Mouse (Mus musculus) stomach, embryonic 15.5 days (tissue): ENCODE data around the gene Tspear. TPM values are rescaled to one million over a fixed set of nuclear protein-coding genes. Genes with fewer than 3 reads are reported as not detected.
"Not testable (repeated sequence)": the region's sequence is repeated elsewhere in the genome, so short reads cannot be mapped to it uniquely, and the experiment has no call there.

Source experiments
- ATAC-seq: fragments of 200-750 bp; cut with Nextera tagmentation; 2 replicates; pipeline ENCODE4 v1.8.0; 2017; ENCODE audit warnings: low read depth, moderate number of reproducible peaks, moderate TSS enrichment; ENCODE audit not compliant: insufficient read depth, low FRiP score
- H3K27ac ChIP-seq: fragments of 300-500 bp; sonication (generic); 2 replicates; pipeline ENCODE4 v1.5.1; 2015; ENCODE audit warnings: mild to moderate bottlenecking, inconsistent platforms
- H3K27me3 ChIP-seq: fragments of 300-500 bp; sonication (generic); replicated peaks from 2 replicates; pipeline ENCODE4 v1.6.1; 2015; ENCODE audit warnings: inconsistent platforms
- H3K36me3 ChIP-seq: fragments of 300-500 bp; sonication (generic); 2 replicates; pipeline ENCODE4 v1.6.1; 2015; ENCODE audit warnings: inconsistent platforms
- H3K4me1 ChIP-seq: fragments of 300-500 bp; sonication (generic); 2 replicates; pipeline ENCODE4 v1.6.1; 2015; ENCODE audit warnings: inconsistent platforms
- H3K4me2 ChIP-seq: fragments of 300-500 bp; sonication (generic); 2 replicates; pipeline ENCODE4 v1.6.1; 2015; ENCODE audit warnings: mild to moderate bottlenecking, inconsistent platforms
- H3K4me3 ChIP-seq: fragments of 300-500 bp; sonication (generic); replicated peaks from 2 replicates; pipeline ENCODE4 v1.5.1; 2015; ENCODE audit warnings: inconsistent platforms
- H3K9ac ChIP-seq: fragments of 300-500 bp; sonication (generic); 2 replicates; pipeline ENCODE4 v1.6.1; 2015; ENCODE audit warnings: inconsistent platforms
- H3K9me3 ChIP-seq: fragments of 300-500 bp; sonication (generic); 2 replicates; pipeline ENCODE4 v1.6.1; 2016; ENCODE audit warnings: inconsistent platforms
- WGBS: fragments of 180-500 bp; shearing (Covaris S2); methylation state at CpG from one replicate; pipeline ENCODE4 v1.1.7; 2015; 5-methylcytosine and 5-hydroxymethylcytosine counted together
- polyA plus RNA-seq: library from polyadenylated mRNA; unstranded; fragments of >200 nt; fragmentation: Nextera tagmentation; extraction: Ambion mirVana; gene quantifications from 2 replicates; pipeline ENCODE4 v1.2.1, GENCODE M21; 2015

Tspear gene
- polyA plus RNA-seq, 1 experiment from 2014 or later: 0.85 TPM

DNA sequence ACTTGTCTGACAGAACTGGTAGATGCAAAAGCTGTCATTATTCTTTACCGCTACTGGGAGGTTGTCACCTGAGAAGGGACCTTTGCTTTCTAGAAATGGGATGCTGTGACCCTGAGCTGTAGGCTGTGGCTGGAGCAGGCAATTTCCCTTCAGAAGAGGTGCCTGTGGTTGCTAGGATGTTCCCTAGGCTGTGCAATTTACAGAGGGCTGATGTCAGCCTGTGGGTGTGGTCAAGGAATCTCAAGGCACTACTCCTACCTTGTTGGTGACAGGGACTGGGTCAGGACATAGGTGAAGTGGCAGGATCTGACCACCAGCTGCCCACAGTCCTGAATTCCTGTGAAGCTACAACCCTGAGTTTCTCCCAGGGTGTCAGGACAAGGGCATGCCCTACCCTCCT is 83.4 kb downstream of the Tspear start:
- ATAC-seq: no peak
- no peaks in the 10 kb centered on the region for H3K9me3 ChIP-seq
- no peaks in the 10 kb centered on the region for H3K4me1 ChIP-seq
- H3K4me2 ChIP-seq: no peak overlapping the region
- H3K4me3 ChIP-seq: no peak overlapping the region
- no peak overlapping the region for H3K27ac ChIP-seq
- no peaks in the 10 kb centered on the region for H3K27me3 ChIP-seq
- WGBS: 74% methylated on average over 1 of the region's 1 CpGs
- H3K9ac ChIP-seq: no peak overlapping the region
- H3K36me3 ChIP-seq: no peaks in the 10 kb centered on the region

DNA sequence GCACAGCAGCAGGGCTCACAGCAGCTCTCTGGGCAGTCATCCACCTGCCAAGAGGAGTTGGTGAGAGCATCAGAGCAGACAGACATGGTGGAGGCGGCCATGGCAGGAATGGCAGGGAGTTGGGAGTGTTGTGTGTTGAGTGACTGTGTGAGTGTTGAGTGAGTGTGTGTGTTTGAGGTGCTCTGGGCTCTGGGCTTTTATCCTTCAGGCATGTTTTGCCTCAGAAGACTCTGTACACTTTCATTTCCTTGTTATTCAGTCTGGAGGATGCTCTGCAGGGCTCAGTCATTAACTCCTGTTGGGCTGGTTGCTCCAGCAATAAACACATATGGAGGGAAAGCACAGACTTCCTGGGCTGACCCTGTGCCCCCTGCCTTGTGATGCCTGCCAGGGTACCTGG is 84.9 kb downstream of the Tspear start, which contains the start of gene Gm3238:
TSS of gene Gm3238 (minus strand) at position 101 of the 400 bp plus-strand sequence.
- not testable (repeated sequence) for H3K9me3 ChIP-seq, H3K4me1 ChIP-seq, H3K36me3 ChIP-seq, H3K4me3 ChIP-seq, H3K9ac ChIP-seq, H3K4me2 ChIP-seq, ATAC-seq, H3K27ac ChIP-seq, H3K27me3 ChIP-seq
- WGBS: 75% methylated on average over 1 of the region's 1 CpGs

DNA sequence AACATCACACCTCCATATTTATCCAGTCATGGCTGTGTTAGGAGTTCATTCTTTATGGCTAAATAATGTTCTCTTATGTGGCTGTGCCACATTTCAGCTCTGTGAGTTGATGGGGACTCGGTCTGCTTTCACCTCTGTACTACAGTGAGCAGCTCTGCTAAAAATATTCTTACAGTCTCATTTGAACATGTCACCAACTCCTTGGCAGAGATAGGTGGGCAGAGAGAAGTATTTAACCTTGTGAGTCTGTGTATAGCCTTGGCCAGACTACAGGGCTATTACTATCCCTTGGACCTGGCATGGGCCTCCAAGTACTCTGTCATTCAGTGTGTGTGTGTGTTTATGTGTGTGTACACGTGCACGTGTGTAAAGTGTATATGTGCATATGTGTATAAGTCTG is 85.8 kb downstream of the Tspear start:
- H3K9me3 ChIP-seq, H3K36me3 ChIP-seq, H3K27ac ChIP-seq, H3K4me2 ChIP-seq, H3K4me1 ChIP-seq, H3K4me3 ChIP-seq, ATAC-seq, H3K27me3 ChIP-seq, H3K9ac ChIP-seq: not testable (repeated sequence)
- WGBS: 85% methylated on average over 3 of the region's 3 CpGs

DNA sequence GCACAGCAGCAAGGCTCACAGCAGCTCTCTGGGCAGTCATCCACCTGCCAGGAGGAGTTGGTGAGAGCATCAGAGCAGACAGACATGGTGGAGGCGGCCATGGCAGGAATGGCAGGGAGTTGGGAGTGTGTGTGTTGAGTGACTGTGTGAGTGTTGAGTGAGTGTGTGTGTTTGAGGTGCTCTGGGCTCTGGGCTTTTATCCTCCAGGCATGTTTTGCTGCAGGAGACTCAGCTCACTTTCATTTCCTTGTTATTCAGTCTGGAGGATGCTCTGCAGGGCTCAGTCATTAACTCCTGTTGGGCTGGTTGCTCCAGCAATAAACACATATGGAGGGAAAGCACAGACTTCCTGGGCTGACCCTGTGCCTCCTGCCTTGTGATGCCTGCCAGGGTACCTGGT is 90.5 kb downstream of the Tspear start, which contains the start of gene Gm7138:
TSS of gene Gm7138 (minus strand) at position 101 of the 400 bp plus-strand sequence.
- not testable (repeated sequence) for H3K4me2 ChIP-seq, H3K27ac ChIP-seq, H3K9ac ChIP-seq, ATAC-seq, H3K27me3 ChIP-seq, H3K36me3 ChIP-seq, H3K9me3 ChIP-seq, H3K4me1 ChIP-seq, H3K4me3 ChIP-seq
- WGBS: 76% methylated on average over 1 of the region's 1 CpGs

DNA sequence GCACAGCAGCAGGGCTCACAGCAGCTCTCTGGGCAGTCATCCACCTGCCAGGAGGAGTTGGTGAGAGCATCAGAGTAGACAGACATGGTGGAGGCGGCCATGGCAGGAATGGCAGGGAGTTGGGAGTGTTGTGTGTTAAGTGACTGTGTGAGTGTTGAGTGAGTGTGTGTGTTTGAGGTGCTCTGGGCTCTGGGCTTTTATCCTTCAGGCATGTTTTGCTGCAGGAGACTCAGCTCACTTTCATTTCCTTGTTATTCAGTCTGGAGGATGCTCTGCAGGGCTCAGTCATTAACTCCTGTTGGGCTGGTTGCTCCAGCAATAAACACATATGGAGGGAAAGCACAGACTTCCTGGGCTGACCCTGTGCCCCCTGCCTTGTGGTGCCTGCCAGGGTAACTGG is 96.1 kb downstream of the Tspear start, which contains the start of gene Gm3250:
TSS of gene Gm3250 (minus strand) at position 101 of the 400 bp plus-strand sequence.
- 40% methylated on average over 1 of the region's 1 CpGs for WGBS
- not testable (repeated sequence) for H3K4me2 ChIP-seq, H3K9ac ChIP-seq, H3K27me3 ChIP-seq, H3K9me3 ChIP-seq, H3K27ac ChIP-seq, H3K4me1 ChIP-seq, ATAC-seq, H3K36me3 ChIP-seq, H3K4me3 ChIP-seq

DNA sequence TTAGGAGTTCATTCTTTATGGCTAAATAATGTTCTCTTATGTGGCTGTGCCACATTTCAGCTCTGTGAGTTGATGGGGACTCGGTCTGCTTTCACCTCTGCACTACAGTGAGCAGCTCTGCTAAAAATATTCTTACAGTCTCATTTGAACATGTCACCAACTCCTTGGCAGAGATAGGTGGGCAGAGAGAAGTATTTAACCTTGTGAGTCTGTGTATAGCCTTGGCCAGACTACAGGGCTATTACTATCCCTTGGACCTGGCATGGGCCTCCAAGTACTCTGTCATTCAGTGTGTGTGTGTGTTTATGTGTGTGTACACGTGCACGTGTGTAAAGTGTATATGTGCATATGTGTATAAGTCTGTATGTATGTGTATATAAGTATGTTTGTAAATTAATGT is 97.0 kb downstream of the Tspear start:
- not testable (repeated sequence) for H3K27me3 ChIP-seq, H3K4me2 ChIP-seq, H3K36me3 ChIP-seq, H3K9me3 ChIP-seq, H3K27ac ChIP-seq, H3K9ac ChIP-seq, H3K4me1 ChIP-seq, ATAC-seq, H3K4me3 ChIP-seq
- 70% methylated on average over 3 of the region's 3 CpGs for WGBS

DNA sequence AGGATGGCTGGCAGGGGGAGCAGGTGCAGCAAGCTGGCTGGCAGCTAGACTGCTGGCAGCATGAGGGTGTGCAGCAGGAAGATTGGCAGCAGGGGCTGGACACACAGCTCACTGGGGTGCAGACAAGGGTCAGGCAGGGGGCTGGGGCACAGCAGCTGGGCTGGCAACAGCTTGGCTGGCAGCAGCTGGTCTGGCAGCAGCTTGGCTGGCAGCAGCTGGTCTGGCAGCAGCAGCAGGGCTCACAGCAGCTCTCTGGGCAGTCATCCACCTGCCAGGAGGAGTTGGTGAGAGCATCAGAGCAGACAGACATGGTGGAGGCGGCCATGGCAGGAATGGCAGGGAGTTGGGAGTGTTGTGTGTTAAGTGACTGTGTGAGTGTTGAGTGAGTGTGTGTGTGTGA is 101.5 kb downstream of the Tspear start, which contains the start of gene Gm7137:
TSS of gene Gm7137 (minus strand) at position 325 of the 400 bp plus-strand sequence.
- H3K4me1 ChIP-seq, H3K4me3 ChIP-seq, H3K9me3 ChIP-seq, H3K36me3 ChIP-seq, ATAC-seq, H3K9ac ChIP-seq, H3K4me2 ChIP-seq, H3K27me3 ChIP-seq, H3K27ac ChIP-seq: not testable (repeated sequence)
- WGBS: 36% methylated on average over 1 of the region's 1 CpGs

DNA sequence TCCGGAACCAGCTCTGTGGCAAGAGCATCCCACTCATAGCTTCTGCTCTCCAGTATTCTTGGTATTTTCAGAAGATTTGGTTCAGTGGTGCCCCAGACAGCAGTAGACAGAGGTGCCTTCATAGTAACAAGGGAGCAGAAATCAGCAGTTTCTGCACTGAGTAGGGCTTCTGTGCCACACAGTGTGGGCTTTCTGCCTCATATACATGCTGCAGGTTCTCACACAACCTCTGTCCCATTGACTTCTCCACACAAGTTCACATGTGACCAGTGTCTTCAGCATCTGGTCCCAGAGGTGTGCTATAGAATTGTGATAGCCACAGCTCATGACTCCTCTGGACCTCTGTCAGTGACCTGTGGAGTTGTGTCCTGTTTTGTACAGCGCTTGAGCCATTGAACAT is 102.3 kb downstream of the Tspear start:
- ATAC-seq: no peak
- Histone ChIP-seq H3K9ac (no peak overlapping the region), H3K27ac (no peak overlapping the region), H3K4me1 (no peaks in the 10 kb centered on the region), H3K27me3 (no peaks in the 10 kb centered on the region), H3K4me3 (no peak overlapping the region), H3K4me2 (no peak overlapping the region), H3K9me3 (no peaks in the 10 kb centered on the region), H3K36me3 (no peaks in the 10 kb centered on the region)
- 71% methylated on average over 2 of the region's 2 CpGs for WGBS

DNA sequence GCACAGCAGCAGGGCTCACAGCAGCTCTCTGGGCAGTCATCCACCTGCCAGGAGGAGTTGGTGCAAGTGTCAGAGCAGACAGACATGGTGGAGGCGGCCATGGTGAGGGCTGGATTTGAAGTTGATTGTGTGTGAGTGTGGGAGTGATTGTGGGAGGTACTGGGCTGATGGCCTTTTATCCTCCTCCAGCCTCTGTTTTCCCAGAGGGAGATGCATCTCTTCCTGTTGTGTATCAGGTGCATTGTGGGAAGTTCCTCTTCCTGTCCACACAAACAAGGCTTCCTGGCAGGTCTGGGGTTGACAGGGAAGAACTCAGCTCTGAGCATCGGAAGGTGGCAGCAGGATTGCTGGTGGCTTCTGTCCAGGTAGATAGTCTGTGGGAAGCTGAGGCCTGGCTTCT is 108.6 kb downstream of the Tspear start, which contains the start of gene Gm9639:
TSS of gene Gm9639 (minus strand) at position 101 of the 400 bp plus-strand sequence.
- Histone ChIP-seq H3K27me3 (no peaks in the 10 kb centered on the region), H3K36me3 (no peaks in the 10 kb centered on the region), H3K4me1 (0 out of 2 replicates have a peak, but pooled peaks cover 4% of the 10 kb centered on the region), H3K4me2 (no peak within 1 kb of the TSS), H3K27ac (no peak within 1 kb of the TSS), H3K4me3 (no peak within 1 kb of the TSS), H3K9ac (no peak within 1 kb of the TSS), H3K9me3 (no peaks in the 10 kb centered on the region)
- WGBS: 34% methylated on average over 2 of the region's 2 CpGs
- ATAC-seq: no peak

DNA sequence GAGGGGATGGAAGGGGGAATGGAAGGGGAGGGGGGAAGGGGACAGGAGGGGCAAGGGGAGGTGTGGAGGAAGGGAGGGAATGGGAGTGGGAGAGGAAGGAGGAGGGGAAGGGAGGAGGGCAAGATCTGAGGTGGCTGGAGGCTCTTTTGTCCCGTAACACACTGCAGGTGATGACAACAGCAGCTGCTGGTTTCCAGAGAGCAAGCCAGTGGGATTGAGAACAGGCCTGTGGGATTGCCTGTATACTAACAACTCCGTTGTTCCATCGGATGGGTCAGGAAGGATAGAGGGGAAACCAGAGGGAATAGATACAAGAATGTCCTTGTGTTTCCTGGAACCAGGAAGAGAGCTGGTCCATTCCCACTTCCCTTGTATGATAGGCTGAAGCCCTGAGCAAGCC is 111.3 kb downstream of the Tspear start:
- H3K27ac ChIP-seq: no peak overlapping the region
- 0 out of 2 replicates have a peak, but pooled peaks cover 4% of the 10 kb centered on the region for H3K4me1 ChIP-seq
- no peak overlapping the region for H3K4me2 ChIP-seq
- WGBS: 24% methylated on average over 3 of the region's 3 CpGs
- H3K36me3 ChIP-seq: no peaks in the 10 kb centered on the region
- no peaks in the 10 kb centered on the region for H3K27me3 ChIP-seq
- H3K9me3 ChIP-seq: no peaks in the 10 kb centered on the region
- no peak overlapping the region for H3K4me3 ChIP-seq
- ATAC-seq: no peak
- no peak overlapping the region for H3K9ac ChIP-seq

DNA sequence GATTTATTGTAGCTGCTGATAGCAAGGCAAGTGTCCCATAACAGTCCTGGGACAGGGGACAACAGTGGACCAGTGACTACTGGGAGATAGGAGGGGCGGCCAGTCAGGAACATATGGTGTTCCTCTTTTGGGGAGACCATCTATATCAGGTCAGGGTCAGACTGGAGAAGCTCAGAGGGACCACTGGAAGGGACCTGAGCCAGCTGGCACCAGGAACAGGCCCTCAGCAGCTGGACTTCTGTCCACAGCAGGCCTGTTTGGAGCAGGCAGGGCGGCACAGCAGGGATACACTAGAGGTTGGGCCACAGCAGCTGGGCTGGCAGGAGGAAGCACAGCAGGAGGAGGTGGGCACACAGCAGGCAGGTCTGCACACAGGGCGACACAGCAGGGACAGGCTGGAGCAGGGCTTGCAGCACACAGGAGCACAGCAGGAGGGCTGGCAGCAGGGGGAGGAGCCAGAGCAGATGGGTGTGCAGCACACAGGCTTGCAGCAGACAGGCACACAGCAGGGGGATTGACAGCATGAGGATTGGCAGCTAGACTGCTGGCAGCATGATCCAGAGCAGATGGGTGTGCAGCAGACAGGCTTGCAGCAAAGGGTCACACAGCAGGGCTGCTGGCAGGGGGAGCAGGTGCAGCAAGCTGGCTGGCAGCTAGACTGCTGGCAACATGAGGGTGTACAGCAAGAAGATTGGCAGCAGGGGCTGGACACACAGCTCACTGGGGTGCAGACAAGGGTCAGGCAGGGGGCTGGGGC is 112.0 kb downstream of the Tspear start:
- H3K27me3 ChIP-seq, H3K9me3 ChIP-seq, H3K27ac ChIP-seq, H3K9ac ChIP-seq, H3K4me3 ChIP-seq, H3K4me1 ChIP-seq, H3K36me3 ChIP-seq, H3K4me2 ChIP-seq, ATAC-seq: not testable (repeated sequence)
- 53% methylated on average over 3 of the region's 3 CpGs for WGBS

DNA sequence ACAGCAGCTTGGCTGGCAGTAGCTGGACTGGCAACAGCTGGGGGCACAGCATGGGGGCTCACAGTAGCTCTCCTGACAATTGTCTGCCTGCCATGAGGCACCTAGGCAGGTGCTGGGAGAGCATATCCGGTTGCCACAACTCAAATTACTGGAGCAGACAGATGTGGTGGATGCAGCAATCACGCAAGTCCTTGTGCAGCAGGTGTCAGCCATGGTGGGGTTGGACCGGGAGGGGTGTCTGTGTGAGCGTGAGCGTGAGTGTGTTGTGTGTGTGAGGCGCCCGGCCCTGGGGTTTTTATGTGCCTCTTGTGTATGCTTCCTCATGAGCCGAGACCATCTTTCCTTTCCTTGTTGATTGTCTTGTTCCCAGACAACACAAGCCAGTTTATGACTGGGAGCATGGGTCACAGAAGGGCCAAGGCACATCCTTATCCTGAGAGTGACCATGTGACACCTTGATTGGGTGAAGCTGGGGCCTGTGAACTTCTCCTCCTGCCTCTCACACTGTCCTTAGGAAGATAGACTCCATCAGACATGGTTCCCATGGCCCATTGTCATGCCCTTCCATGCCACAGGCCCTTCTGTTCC is 112.6 kb downstream of the Tspear start, which contains the start of gene Gm19668:
TSS of gene Gm19668 (minus strand) at position 213 of the 588 bp plus-strand sequence.
- Histone ChIP-seq H3K4me2 (no peak within 1 kb of the TSS), H3K4me3 (no peak within 1 kb of the TSS), H3K27me3 (no peaks in the 10 kb centered on the region), H3K27ac (no peak within 1 kb of the TSS), H3K36me3 (no peaks in the 10 kb centered on the region), H3K9me3 (no peaks in the 10 kb centered on the region), H3K9ac (no peak within 1 kb of the TSS), H3K4me1 (0 out of 2 replicates have a peak, but pooled peaks cover 4% of the 10 kb centered on the region)
- no peak for ATAC-seq
- 68% methylated on average over 8 of the region's 8 CpGs for WGBS
